In the genomic region with DNA sequence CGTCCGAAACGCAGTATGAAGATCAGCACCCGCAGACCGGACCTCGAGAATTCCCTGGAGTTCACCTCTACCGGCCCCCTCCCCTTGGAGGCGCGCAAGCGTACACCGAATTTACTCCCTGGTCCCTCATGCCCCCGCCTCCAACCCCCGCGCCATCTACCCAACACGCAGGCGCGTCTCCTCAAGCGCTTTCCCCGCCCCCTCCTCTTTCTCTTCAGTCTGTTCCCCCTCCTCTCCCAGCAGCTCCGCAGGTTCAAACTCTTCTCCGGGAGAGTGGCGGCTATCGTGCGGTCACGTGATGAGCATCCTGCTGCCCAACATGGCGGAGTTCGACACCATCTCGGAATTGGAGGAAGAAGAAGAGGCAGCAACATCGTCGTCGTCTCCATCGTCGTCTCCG, we compare ENCODE assay signal across 8 mouse cellular contexts. TPM values are rescaled to one million over a fixed set of nuclear protein-coding genes. Genes with fewer than 3 reads are reported as not detected.
DNase-seq lines count a peak whose midpoint lies in the region; ATAC-seq and TF ChIP-seq lines count a peak whose summit lies in the region.

Gene Chic1 (plus strand): TSS at position 190 of the 400 bp plus-strand sequence.

- intact Hi-C loops in gastrocnemius, postnatal 36 days (cut with DNase I) = no loop called here
- intact Hi-C loops in left cerebral cortex, postnatal 25 days (cut with DNase I) = loop anchor here (5.0 kb wide), 1 partner anchor 69 kb away; no protein-coding TSS in a partner anchor

- no peak for TF ChIP-seq CTCF in spleen, adult 2 months (IDR thresholded peaks at IDR 0.05; ENCODE audit: extremely low read depth, insufficient read depth, insufficient read length, insufficient replicate concordance)

- peaks cover 2% of the 10 kb centered on the region; the same call in 1 of the 2 replicates for H3K27me3 ChIP-seq in intestine, embryonic 16.5 days (replicated peaks; ENCODE audit: control insufficient read depth, insufficient read depth, low read length)
- peaks cover 49% of the 10 kb centered on the region for H3K27me3 ChIP-seq in midbrain, embryonic 12.5 days
- H3K27me3 ChIP-seq in spleen, adult 2 months (ENCODE audit: control insufficient read depth, insufficient read depth, low read length) = no peaks in the 10 kb centered on the region

- peak within 1 kb of the TSS; percentile 33 for H3K27ac ChIP-seq in intestine, embryonic 16.5 days (ENCODE audit: low read length)
- peak within 1 kb of the TSS; percentile 46 for H3K27ac ChIP-seq in midbrain, embryonic 12.5 days (replicated peaks)
- no peak within 1 kb of the TSS for H3K27ac ChIP-seq in spleen, adult 2 months (ENCODE audit: insufficient read depth, low read length)

- H3K4me1 ChIP-seq in intestine, embryonic 16.5 days (ENCODE audit: control insufficient read depth, insufficient read depth, low read length) = no peaks in the 10 kb centered on the region
- H3K4me1 ChIP-seq in midbrain, embryonic 12.5 days = no peaks in the 10 kb centered on the region
- H3K4me1 ChIP-seq in spleen, adult 2 months (ENCODE audit: control insufficient read depth, insufficient read depth, insufficient read length) = peaks cover 2% of the 10 kb centered on the region; the same call in 1 of the 2 replicates

- peak; percentile 87 for ATAC-seq in intestine, embryonic 16.5 days
- ATAC-seq in midbrain, embryonic 12.5 days (ENCODE audit: low FRiP score, low read depth) = peak; percentile 96

- H3K4me2 ChIP-seq in intestine, embryonic 16.5 days (ENCODE audit: low read depth, low read length) = peak within 1 kb of the TSS; percentile 49
- H3K4me2 ChIP-seq in midbrain, embryonic 12.5 days (replicated peaks) = peak within 1 kb of the TSS; percentile 51

- H3K9ac ChIP-seq in intestine, embryonic 16.5 days (ENCODE audit: low read depth, low read length) = peak within 1 kb of the TSS; percentile 74
- H3K9ac ChIP-seq in midbrain, embryonic 12.5 days (replicated peaks) = peak within 1 kb of the TSS; percentile 75

- H3K36me3 ChIP-seq in intestine, embryonic 16.5 days (ENCODE audit: control insufficient read depth, insufficient read depth, low read length) = no peaks in the 10 kb centered on the region
- H3K36me3 ChIP-seq in midbrain, embryonic 12.5 days = no peaks in the 10 kb centered on the region
- no peaks in the 10 kb centered on the region for H3K36me3 ChIP-seq in spleen, adult 2 months (ENCODE audit: control insufficient read depth, insufficient read depth, low read length)

- H3K4me3 ChIP-seq in intestine, embryonic 16.5 days (ENCODE audit: low read length) = peak within 1 kb of the TSS; percentile 62
- H3K4me3 ChIP-seq in midbrain, embryonic 12.5 days = peak within 1 kb of the TSS; percentile 59
- peak within 1 kb of the TSS; percentile 69 for H3K4me3 ChIP-seq in spleen, adult 2 months (ENCODE audit: extremely low read depth, insufficient read depth, insufficient read length)

- 11% methylated on average over 34 of the region's 34 CpGs for WGBS in intestine, embryonic 16.5 days
- WGBS in midbrain, embryonic 12.5 days = 17% methylated on average over 34 of the region's 34 CpGs
- 15% methylated on average over 34 of the region's 34 CpGs for WGBS in spleen, adult 2 months

- DNase-seq in adrenal gland, adult (ENCODE audit: inconsistent age in 2 of 2, low spot score in 1 of 2) = peak; percentile 80 to 88
- DNase-seq in embryo, embryonic 10 days (ENCODE audit: low spot score) = peak; percentile 83
- peak; percentile 15 to 36 for DNase-seq in gastrocnemius, postnatal 36 days
- DNase-seq in left cerebral cortex, postnatal 25 days (ENCODE audit: low spot score in 2 of 2) = peak; percentile 67 to 88
- DNase-seq in spleen, adult 2 months (ENCODE audit: low read depth in 1 of 2, low spot score in 2 of 2) = peak in 1 of 2 experiments; percentile 10
- DNase-seq in c-Kit-positive CD71-positive TER-119-positive erythroid progenitor cells, embryonic 14.5 days (ENCODE audit: low spot score) = no peak

- TF ChIP-seq POLR2A in spleen, adult 2 months (IDR thresholded peaks at IDR 0.05; ENCODE audit: low read depth, low read length) = no peak

- H3K9me3 ChIP-seq in intestine, embryonic 16.5 days (ENCODE audit: control insufficient read depth, low read length) = no peaks in the 10 kb centered on the region
- H3K9me3 ChIP-seq in midbrain, embryonic 12.5 days = no peaks in the 10 kb centered on the region

RNA-seq across cellular contexts. Expression of gene Chic1, which starts in this region (rescaled TPM):
- total RNA-seq in gastrocnemius, postnatal 36 days (2021) = under 1 TPM; 0.20 to 0.23 TPM
- polyA plus RNA-seq in intestine, embryonic 16.5 days (2015; fragmentation: Nextera tagmentation; extraction: Ambion mirVana) = 4.5 and 4.7 TPM in 2 replicates
- 10 to 100 TPM; 18.6 to 19.0 TPM for total RNA-seq in left cerebral cortex, postnatal 25 days (2021)
- polyA plus RNA-seq in midbrain, embryonic 12.5 days (2016; fragmentation: Nextera tagmentation; extraction: Ambion mirVana) = 7.5 and 8.1 TPM in 2 replicates
- 0.09 and 0.12 TPM in 2 replicates for polyA plus RNA-seq in spleen, adult 2 months (2012; rRNA removed)

Comparison
In these comparisons a context has a peak if more than half of its experiments do, and no peak if none do; other contexts are left out.
1. RNA of gene Chic1 (total RNA-seq): 18.6 to 19.0 TPM in left cerebral cortex, postnatal 25 days; 0.20 to 0.23 TPM in gastrocnemius, postnatal 36 days; every median in the first group is over 10 times any median in the second.
2. Peak in DNase-seq in gastrocnemius, postnatal 36 days; RNA of the gene not detected or under 1 TPM.
3. Peak in every context shown above with its lines, with median percentiles within 50 percentile points of each other: H3K4me3 ChIP-seq.